Mouse (Mus musculus) spleen, adult 2 months (tissue): Measurements from ENCODE around the gene Nmrk2.

Experiments
- CTCF ChIP-seq: fragments of 200-500 bp; IDR thresholded peaks from 2 replicates; pipeline ENCODE4 v1.5.1; 2011; ENCODE audit warnings: mild to moderate bottlenecking, inconsistent platforms; ENCODE audit not compliant: insufficient read depth, insufficient read length, insufficient replicate concordance; ENCODE audit errors: extremely low read depth
- POLR2A ChIP-seq: fragments of 200-500 bp; IDR thresholded peaks from 2 replicates; pipeline ENCODE4 v1.6.1; 2011; ENCODE audit warnings: low read depth, low read length, inconsistent platforms

DNA sequence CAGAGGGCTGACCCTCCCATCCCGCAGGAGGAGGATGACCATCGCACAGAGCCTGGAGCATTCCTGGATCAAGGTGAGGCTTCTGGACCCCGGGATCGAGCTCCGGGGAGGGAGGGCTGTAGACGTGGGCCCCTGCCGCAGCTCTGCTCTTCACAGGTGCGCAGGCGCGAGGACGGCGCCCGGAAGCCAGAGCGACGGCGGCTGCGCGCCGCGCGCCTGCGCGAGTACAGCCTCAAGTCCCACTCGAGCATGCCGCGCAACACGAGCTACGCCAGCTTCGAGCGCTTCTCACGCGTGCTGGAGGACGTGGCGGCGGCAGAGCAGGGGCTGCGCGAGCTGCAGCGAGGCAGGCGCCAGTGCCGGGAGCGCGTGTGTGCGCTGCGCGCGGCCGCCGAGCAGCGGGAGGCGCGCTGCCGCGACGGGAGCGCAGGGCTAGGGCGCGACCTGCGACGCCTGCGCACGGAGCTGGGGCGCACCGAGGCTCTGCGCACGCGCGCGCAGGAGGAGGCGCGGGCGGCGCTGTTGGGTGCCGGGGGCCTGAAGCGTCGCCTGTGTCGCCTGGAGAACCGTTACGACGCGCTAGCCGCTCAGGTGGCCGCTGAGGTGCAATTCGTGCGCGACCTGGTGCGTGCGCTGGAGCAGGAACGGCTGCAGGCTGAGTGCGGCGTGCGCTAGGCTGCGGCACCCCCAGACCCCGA lies 9.4 kb downstream of the Nmrk2 start:
- TF ChIP-seq POLR2A (peak; percentile 81; the same call in 1 of the 2 replicates), CTCF (no peak)
